Mouse (Mus musculus) embryonic facial prominence, embryonic 10.5 days (tissue): ENCODE measurements around the gene Idh2. TPM values are rescaled to one million over a fixed set of nuclear protein-coding genes. Genes with fewer than 3 reads are reported as not detected.

Source experiments
- polyA plus RNA-seq: library from polyadenylated mRNA; unstranded; fragments of >200 nt; fragmentation: Nextera tagmentation; extraction: Ambion mirVana; gene quantifications from 2 replicates; pipeline ENCODE4 v1.2.1, GENCODE M21; 2016

The Idh2 gene
- polyA plus RNA-seq, 1 experiment from 2014 or later = 522 TPM

Other genes starting within 250 kb of the Idh2 start
- 48.9 and 49.4 TPM in 2 replicates for gene Ap3s2, start 194.7 kb downstream of the Idh2 start, polyA plus RNA-seq
- gene Arpin, start 180.0 kb downstream of the Idh2 start, polyA plus RNA-seq = 18.4 and 19.3 TPM in 2 replicates
- gene Zfp710, start 90.6 kb downstream of the Idh2 start, polyA plus RNA-seq = 21.5 and 25.2 TPM in 2 replicates
- 11.4 and 11.9 TPM in 2 replicates for gene Sema4b, start 71.4 kb upstream of the Idh2 start, polyA plus RNA-seq
- gene Cib1, start 117.4 kb upstream of the Idh2 start, polyA plus RNA-seq = 67.4 and 70.8 TPM in 2 replicates
- 6.6 and 6.7 TPM in 2 replicates for gene Gdpgp1, start 117.5 kb upstream of the Idh2 start, polyA plus RNA-seq
- gene Ttll13, start 131.0 kb upstream of the Idh2 start, polyA plus RNA-seq = 0.57 and 0.89 TPM in 2 replicates
- gene Ngrn, start 145.8 kb upstream of the Idh2 start, polyA plus RNA-seq = 42.7 and 43.2 TPM in 2 replicates
- gene Vps33b, start 154.3 kb upstream of the Idh2 start, polyA plus RNA-seq = 17.3 and 18.0 TPM in 2 replicates
- 196 and 199 TPM in 2 replicates for gene Prc1, start 179.1 kb upstream of the Idh2 start, polyA plus RNA-seq
- gene Rccd1, start 209.1 kb upstream of the Idh2 start, polyA plus RNA-seq = 12.0 and 13.2 TPM in 2 replicates
- 51.3 and 53.3 TPM in 2 replicates for gene Unc45a, start 225.6 kb upstream of the Idh2 start, polyA plus RNA-seq
- 23.3 and 30.3 TPM in 2 replicates for gene Hddc3, start 227.7 kb upstream of the Idh2 start, polyA plus RNA-seq